Mouse (Mus musculus): ENCODE results near the gene Igfbp7.
A peak's percentile ranks its signal among the peaks of the same experiment; 100 is the strongest.

Igfbp7 gene

GRCm38 (mm10) chr5:77354361-77354787 lies 53.5 kb downstream of the Igfbp7 start:
- peak; percentile 73 to 85 for DNase-seq (ENCODE audit: low spot score in 2 of 2)

- no peak for DNase-seq (ENCODE audit: low spot score in 2 of 2)
Observed at GRCm38 (mm10) chr5:77351691-77352090, 56.1 kb downstream of the Igfbp7 start.

GRCm38 (mm10) chr5:77349971-77350658 lies 57.7 kb downstream of the Igfbp7 start:
- DNase-seq (ENCODE audit: low spot score in 2 of 2): no peak

- DNase-seq (ENCODE audit: low spot score in 2 of 2): no peak
Observed at GRCm38 (mm10) chr5:77348901-77349300, 58.9 kb downstream of the Igfbp7 start.

GRCm38 (mm10) chr5:77340033-77340432 lies 67.8 kb downstream of the Igfbp7 start:
- no peak for DNase-seq (ENCODE audit: low spot score in 2 of 2)

- no peak for DNase-seq (ENCODE audit: low spot score in 2 of 2)
Observed at GRCm38 (mm10) chr5:77330154-77330553, 77.7 kb downstream of the Igfbp7 start.

GRCm38 (mm10) chr5:77324936-77325335 lies 82.9 kb downstream of the Igfbp7 start:
- DNase-seq (ENCODE audit: low spot score in 2 of 2): no peak

GRCm38 (mm10) chr5:77314986-77315385 lies 92.9 kb downstream of the Igfbp7 start:
- DNase-seq (ENCODE audit: low spot score in 2 of 2): no peak

- no peak for DNase-seq (ENCODE audit: low spot score in 2 of 2)
Observed at GRCm38 (mm10) chr5:77314206-77314605, 93.6 kb downstream of the Igfbp7 start.

GRCm38 (mm10) chr5:77309924-77310772 lies 97.7 kb downstream of the Igfbp7 start, which contains the start of the genes Noa1 and Polr2b:
TSS of gene Noa1 (minus strand) at chr5:77310084.
TSS of gene Polr2b (plus strand) at chr5:77310147.
- DNase-seq (ENCODE audit: low spot score in 2 of 2): peak; percentile 98 to 99

- DNase-seq (ENCODE audit: low spot score in 2 of 2): no peak
Observed at GRCm38 (mm10) chr5:77309051-77309906, 98.6 kb downstream of the Igfbp7 start.

GRCm38 (mm10) chr5:77307821-77308553 lies 99.9 kb downstream of the Igfbp7 start:
- DNase-seq (ENCODE audit: low spot score in 2 of 2): no peak

- no peak for DNase-seq (ENCODE audit: low spot score in 2 of 2)
Observed at GRCm38 (mm10) chr5:77301296-77301903, 106.4 kb downstream of the Igfbp7 start.

- no peak for DNase-seq (ENCODE audit: low spot score in 2 of 2)
Observed at GRCm38 (mm10) chr5:77299486-77299885, 108.4 kb downstream of the Igfbp7 start.

All from heart, adult 9 months (tissue).